Comparison of ENCODE assay signal across 8 mouse cellular contexts in genomic region chr8:24386462-24386861, GRCm38 (mm10).
DNase-seq lines count a peak whose midpoint lies in the region; TF ChIP-seq lines count a peak whose summit lies in the region.

No protein-coding gene starts in this region.

- H3K4me1 ChIP-seq in MEL (ENCODE audit: control insufficient read depth in 1 of 2, insufficient read depth in 2 of 2, low read length in 2 of 2) = no peaks in the 10 kb centered on the region
- H3K4me1 ChIP-seq in embryonic fibroblast, embryonic 13.5 days (ENCODE audit: control insufficient read depth, insufficient read depth, low read length) = no peaks in the 10 kb centered on the region

- no peaks in the 10 kb centered on the region for H3K9me3 ChIP-seq in MEL (replicated peaks; ENCODE audit: insufficient read depth, low read length)

- intact Hi-C loops in heart, postnatal 10 days (cut with DNase I) = loop anchor here (2.0 to 5.0 kb wide), 2 partner anchors 104 to 790 kb away; no protein-coding TSS in a partner anchor

- no peak for TF ChIP-seq EP300 in MEL (IDR thresholded peaks at IDR 0.05; ENCODE audit: low read depth in 1 of 2, low read length in 2 of 2)

- no peak overlapping the region for H3K9ac ChIP-seq in MEL (ENCODE audit: control insufficient read depth, low read depth, low read length, poor library complexity, severe bottlenecking)

- H3K36me3 ChIP-seq in MEL (ENCODE audit: control insufficient read depth in 1 of 2, insufficient read depth in 2 of 2, low read length in 2 of 2) = no peaks in the 10 kb centered on the region

- H3K27me3 ChIP-seq in MEL (ENCODE audit: control insufficient read depth in 1 of 2, insufficient read depth in 2 of 2, low read length in 2 of 2) = no peaks in the 10 kb centered on the region

- TF ChIP-seq CTCF in MEL (IDR thresholded peaks at IDR 0.05 in 2 of 3, conservative IDR thresholded peaks at IDR 0.05 in 1 of 3; ENCODE audit: control insufficient read depth in 1 of 3, insufficient read depth in 1 of 3, low read depth in 2 of 3, low read length in 3 of 3, poor library complexity in 1 of 3, severe bottlenecking in 1 of 3) = peak; percentile 48 to 79 (median 56)
- TF ChIP-seq CTCF in embryonic fibroblast, embryonic 13.5 days (IDR thresholded peaks at IDR 0.05; ENCODE audit: borderline replicate concordance, insufficient read depth, low read length) = peak; percentile 43; the same call in 1 of the 2 replicates

- peak; percentile 36 for DNase-seq in MEL (ENCODE audit: low read depth, low spot score)
- DNase-seq in adrenal gland, postnatal 14 days = peak; percentile 91
- peak; percentile 77 to 89 for DNase-seq in heart, postnatal 10 days
- peak; percentile 69 to 96 for DNase-seq in layer of hippocampus, postnatal 25 days (ENCODE audit: extremely low spot score in 1 of 2, low spot score in 1 of 2)
- DNase-seq in mesoderm, embryonic 11.5 days (ENCODE audit: low read depth, low spot score) = peak; percentile 89
- peak; percentile 27 for DNase-seq in skeletal muscle tissue, adult 2 months (ENCODE audit: low read depth, low spot score)
- no peak for DNase-seq in yolk sac, embryonic 10.5 days (ENCODE audit: low spot score)

- no peaks in the 10 kb centered on the region for H3K79me2 ChIP-seq in MEL (ENCODE audit: control insufficient read depth, insufficient read depth, low read length, poor library complexity)

- TF ChIP-seq RAD21 in MEL (IDR thresholded peaks at IDR 0.05; ENCODE audit: low read depth, low read length) = peak; percentile 39

- TF ChIP-seq POLR2A in MEL (IDR thresholded peaks at IDR 0.05; ENCODE audit: control insufficient read depth in 1 of 2, insufficient read depth in 1 of 2, low read depth in 1 of 2, low read length in 2 of 2, poor library complexity in 1 of 2) = no peak
- TF ChIP-seq POLR2A in embryonic fibroblast, embryonic 13.5 days (IDR thresholded peaks at IDR 0.05; ENCODE audit: low read depth, low read length) = no peak

- H3K27ac ChIP-seq in MEL (ENCODE audit: control insufficient read depth, low read depth, low read length) = no peak overlapping the region
- H3K27ac ChIP-seq in embryonic fibroblast, embryonic 13.5 days (ENCODE audit: insufficient read depth, low read length) = no peak overlapping the region

- no peak overlapping the region for H3K4me3 ChIP-seq in MEL (ENCODE audit: control insufficient read depth in 1 of 2, insufficient read depth in 1 of 2, low read depth in 2 of 2, low read length in 2 of 2)
- no peak overlapping the region for H3K4me3 ChIP-seq in embryonic fibroblast, embryonic 13.5 days (ENCODE audit: insufficient read depth, low read length)

TF ChIP-seq in MEL, 35 proteins besides CTCF, POLR2A, EP300 and RAD21:
- TF ChIP-seq ELF1 (IDR thresholded peaks at IDR 0.05; ENCODE audit: low read depth, low read length) = no peak
- TF ChIP-seq ZMIZ1 (IDR thresholded peaks at IDR 0.05; ENCODE audit: low read depth, low read length) = no peak
- no peak for TF ChIP-seq HCFC1 (IDR thresholded peaks at IDR 0.05; ENCODE audit: low read depth, low read length)
- no peak for TF ChIP-seq MXI1 (IDR thresholded peaks at IDR 0.05; ENCODE audit: low read depth, low read length)
- TF ChIP-seq GABPA (IDR thresholded peaks at IDR 0.05; ENCODE audit: low read depth, low read length) = no peak
- no peak for TF ChIP-seq USF1 (IDR thresholded peaks at IDR 0.05; ENCODE audit: low read depth, low read length)
- peak; percentile 52 for TF ChIP-seq SMC3 (IDR thresholded peaks at IDR 0.05; ENCODE audit: low read depth, low read length)
